Mouse (Mus musculus) hindbrain, embryonic 15.5 days (tissue): ENCODE data around the gene Zfp219. TPM values are rescaled to one million over a fixed set of nuclear protein-coding genes. Genes with fewer than 3 reads are reported as not detected.

Experiments
- ATAC-seq: fragments of 200-750 bp; cut with Nextera tagmentation; 2 replicates; pipeline ENCODE4 v1.8.0; 2017; ENCODE audit warnings: low read depth, moderate number of reproducible peaks, moderate TSS enrichment; ENCODE audit not compliant: low FRiP score
- H3K27ac ChIP-seq: fragments of 300-500 bp; sonication (generic); replicated peaks from 2 replicates; pipeline ENCODE4 v1.5.1; 2015; ENCODE audit warnings: mild to moderate bottlenecking, inconsistent platforms
- H3K27me3 ChIP-seq: fragments of 300-500 bp; sonication (generic); 2 replicates; pipeline ENCODE4 v1.6.1; 2015; ENCODE audit warnings: control low read depth, inconsistent platforms
- H3K36me3 ChIP-seq: fragments of 300-500 bp; sonication (generic); 2 replicates; pipeline ENCODE4 v1.6.1; 2015; ENCODE audit warnings: control low read depth, inconsistent platforms
- H3K4me1 ChIP-seq: fragments of 300-500 bp; sonication (generic); replicated peaks from 2 replicates; pipeline ENCODE4 v1.6.1; 2015; ENCODE audit warnings: control low read depth, inconsistent platforms
- H3K4me2 ChIP-seq: fragments of 300-500 bp; sonication (generic); 2 replicates; pipeline ENCODE4 v1.6.1; 2015; ENCODE audit warnings: moderate library complexity, mild to moderate bottlenecking, inconsistent platforms
- H3K4me3 ChIP-seq: fragments of 300-500 bp; sonication (generic); 2 replicates; pipeline ENCODE4 v1.5.1; 2015; ENCODE audit warnings: mild to moderate bottlenecking, inconsistent platforms
- H3K9ac ChIP-seq: fragments of 300-500 bp; sonication (generic); 2 replicates; pipeline ENCODE4 v1.6.1; 2015; ENCODE audit warnings: inconsistent platforms
- H3K9me3 ChIP-seq: fragments of 300-500 bp; sonication (generic); 2 replicates; pipeline ENCODE4 v1.6.1; 2016; ENCODE audit warnings: control low read depth, inconsistent platforms
- WGBS: fragments of 180-500 bp; shearing (Covaris S2); methylation state at CpG from one replicate; pipeline ENCODE4 v1.1.7; 2015; 5-methylcytosine and 5-hydroxymethylcytosine counted together
- polyA plus RNA-seq: library from polyadenylated mRNA; unstranded; fragments of >200 nt; fragmentation: Nextera tagmentation; extraction: Ambion mirVana; gene quantifications from 2 replicates; pipeline ENCODE4 v1.2.1, GENCODE M21; 2015

Zfp219 gene
- polyA plus RNA-seq, 1 experiment from 2014 or later, result 38.2 TPM

- Histone ChIP-seq H3K27me3 (no peaks in the 10 kb centered on the region), H3K4me3 (no peak overlapping the region), H3K4me2 (no peak overlapping the region), H3K27ac (no peak overlapping the region), H3K36me3 (peaks cover 75% of the 10 kb centered on the region), H3K9ac (no peak overlapping the region), H3K4me1 (no peaks in the 10 kb centered on the region), H3K9me3 (no peaks in the 10 kb centered on the region)
- WGBS, result 95% methylated on average over 4 of the region's 4 CpGs
- ATAC-seq, result no peak
These were observed 26.1 kb downstream of the Zfp219 start for GRCm38 (mm10) chr14:51994453-51994852.

GRCm38 (mm10) chr14:51989461-51989970, 31.0 kb downstream of the Zfp219 start:
- Histone ChIP-seq H3K27ac (no peak overlapping the region), H3K4me1 (peaks cover 27% of the 10 kb centered on the region), H3K9me3 (no peaks in the 10 kb centered on the region), H3K4me3 (no peak overlapping the region), H3K4me2 (no peak overlapping the region), H3K36me3 (peaks cover 52% of the 10 kb centered on the region), H3K27me3 (no peaks in the 10 kb centered on the region), H3K9ac (no peak overlapping the region)
- ATAC-seq, result no peak
- 51% methylated on average over 12 of the region's 12 CpGs for WGBS

- Histone ChIP-seq H3K9me3 (no peaks in the 10 kb centered on the region), H3K9ac (no peak overlapping the region), H3K4me1 (peaks cover 32% of the 10 kb centered on the region), H3K4me2 (no peak overlapping the region), H3K27me3 (no peaks in the 10 kb centered on the region), H3K36me3 (peaks cover 45% of the 10 kb centered on the region), H3K27ac (no peak overlapping the region), H3K4me3 (no peak overlapping the region)
- no peak for ATAC-seq
- 70% methylated on average over 12 of the region's 12 CpGs for WGBS
These were observed 31.8 kb downstream of the Zfp219 start for GRCm38 (mm10) chr14:51988731-51989130.

- Histone ChIP-seq H3K27me3 (no peaks in the 10 kb centered on the region), H3K9me3 (no peaks in the 10 kb centered on the region), H3K4me2 (no peak overlapping the region), H3K36me3 (peaks cover 37% of the 10 kb centered on the region), H3K4me3 (no peak overlapping the region), H3K27ac (no peak overlapping the region), H3K9ac (no peak overlapping the region), H3K4me1 (peaks cover 41% of the 10 kb centered on the region)
- ATAC-seq, result no peak
- 92% methylated on average over 6 of the region's 6 CpGs for WGBS
These were observed 33.4 kb downstream of the Zfp219 start for GRCm38 (mm10) chr14:51987177-51987576.

- peak overlapping the region; percentile 92 for H3K27ac ChIP-seq
- no peaks in the 10 kb centered on the region for H3K27me3 ChIP-seq
- ATAC-seq, result no peak; the same call in 1 of the 2 replicates
- H3K4me2 ChIP-seq, result peak overlapping the region; percentile 99
- H3K4me1 ChIP-seq, result peaks cover 41% of the 10 kb centered on the region
- H3K4me3 ChIP-seq, result peak overlapping the region; percentile 91
- 2% methylated on average over 7 of the region's 7 CpGs for WGBS
- peaks cover 28% of the 10 kb centered on the region for H3K36me3 ChIP-seq
- H3K9me3 ChIP-seq, result no peaks in the 10 kb centered on the region
- H3K9ac ChIP-seq, result peak overlapping the region; percentile 76
These were observed 34.4 kb downstream of the Zfp219 start for GRCm38 (mm10) chr14:51986153-51986505.

- H3K36me3 ChIP-seq, result peaks cover 22% of the 10 kb centered on the region
- H3K4me2 ChIP-seq, result peak overlapping the region; percentile 99
- H3K4me1 ChIP-seq, result peaks cover 41% of the 10 kb centered on the region
- peak overlapping the region; percentile 91 for H3K4me3 ChIP-seq
- H3K27me3 ChIP-seq, result no peaks in the 10 kb centered on the region
- ATAC-seq, result peak; percentile 63
- no peaks in the 10 kb centered on the region for H3K9me3 ChIP-seq
- WGBS, result under 1% methylated on average over 27 of the region's 27 CpGs
- peak overlapping the region; percentile 92 for H3K27ac ChIP-seq
- H3K9ac ChIP-seq, result peak overlapping the region; percentile 76
These were observed 35.0 kb downstream of the Zfp219 start for GRCm38 (mm10) chr14:51985301-51986152.

GRCm38 (mm10) chr14:51984247-51985231, 36.0 kb downstream of the Zfp219 start, which contains the start of gene Arhgef40:
Gene Arhgef40, plus strand, starts transcription at chr14:51984719.
- Histone ChIP-seq H3K36me3 (peaks cover 15% of the 10 kb centered on the region), H3K9me3 (no peaks in the 10 kb centered on the region), H3K4me2 (peak within 1 kb of the TSS; percentile 99), H3K4me1 (peaks cover 41% of the 10 kb centered on the region), H3K27me3 (no peaks in the 10 kb centered on the region), H3K4me3 (peak within 1 kb of the TSS; percentile 91), H3K9ac (peak within 1 kb of the TSS; percentile 76), H3K27ac (peak within 1 kb of the TSS; percentile 92)
- ATAC-seq, result peak; percentile 92
- WGBS, result under 1% methylated on average over 62 of the region's 74 CpGs

- ATAC-seq, result no peak
These were observed 36.7 kb downstream of the Zfp219 start for GRCm38 (mm10) chr14:51983855-51984246.

GRCm38 (mm10) chr14:51983251-51983650, 37.3 kb downstream of the Zfp219 start:
- Histone ChIP-seq H3K36me3 (peaks cover 7% of the 10 kb centered on the region), H3K4me3 (peak overlapping the region; percentile 91; the same call in 1 of the 2 replicates), H3K9me3 (no peaks in the 10 kb centered on the region), H3K4me1 (peaks cover 34% of the 10 kb centered on the region), H3K27ac (peak overlapping the region; percentile 92; the same call in 1 of the 2 replicates), H3K27me3 (no peaks in the 10 kb centered on the region), H3K9ac (no peak overlapping the region), H3K4me2 (peak overlapping the region; percentile 99)
- WGBS, result 52% methylated on average over 4 of the region's 4 CpGs
- ATAC-seq, result no peak

More at GRCm38 (mm10) chr14:51983855-51984246, 36.7 kb downstream of the Zfp219 start:
- H3K4me2 ChIP-seq, result peak overlapping the region; percentile 99
- H3K4me3 ChIP-seq, result peak overlapping the region; percentile 91
- peak overlapping the region; percentile 92 for H3K27ac ChIP-seq
- no peaks in the 10 kb centered on the region for H3K27me3 ChIP-seq
- H3K9ac ChIP-seq, result peak overlapping the region; percentile 76
- no peaks in the 10 kb centered on the region for H3K9me3 ChIP-seq
- H3K36me3 ChIP-seq, result peaks cover 10% of the 10 kb centered on the region
- peaks cover 37% of the 10 kb centered on the region for H3K4me1 ChIP-seq
- 6% methylated on average over 10 of the region's 10 CpGs for WGBS

- no peaks in the 10 kb centered on the region for H3K9me3 ChIP-seq
- no peak overlapping the region for H3K9ac ChIP-seq
- H3K4me2 ChIP-seq, result no peak overlapping the region
- no peak overlapping the region for H3K4me3 ChIP-seq
- WGBS, result 95% methylated on average over 3 of the region's 3 CpGs
- no peaks in the 10 kb centered on the region for H3K36me3 ChIP-seq
- H3K27ac ChIP-seq, result no peak overlapping the region
- H3K27me3 ChIP-seq, result no peaks in the 10 kb centered on the region
- ATAC-seq, result no peak
- H3K4me1 ChIP-seq, result peaks cover 14% of the 10 kb centered on the region
These were observed 41.3 kb downstream of the Zfp219 start for GRCm38 (mm10) chr14:51979252-51979651.

GRCm38 (mm10) chr14:51967400-51967799, 53.1 kb downstream of the Zfp219 start:
- Histone ChIP-seq H3K9ac (no peak overlapping the region), H3K27ac (no peak overlapping the region), H3K27me3 (no peaks in the 10 kb centered on the region), H3K36me3 (no peaks in the 10 kb centered on the region), H3K9me3 (no peaks in the 10 kb centered on the region), H3K4me1 (no peaks in the 10 kb centered on the region), H3K4me2 (no peak overlapping the region), H3K4me3 (no peak overlapping the region)
- no peak for ATAC-seq
- 90% methylated on average over 3 of the region's 3 CpGs for WGBS
